ENCODE assay signal across 13 mouse cellular contexts in the genomic region with DNA sequence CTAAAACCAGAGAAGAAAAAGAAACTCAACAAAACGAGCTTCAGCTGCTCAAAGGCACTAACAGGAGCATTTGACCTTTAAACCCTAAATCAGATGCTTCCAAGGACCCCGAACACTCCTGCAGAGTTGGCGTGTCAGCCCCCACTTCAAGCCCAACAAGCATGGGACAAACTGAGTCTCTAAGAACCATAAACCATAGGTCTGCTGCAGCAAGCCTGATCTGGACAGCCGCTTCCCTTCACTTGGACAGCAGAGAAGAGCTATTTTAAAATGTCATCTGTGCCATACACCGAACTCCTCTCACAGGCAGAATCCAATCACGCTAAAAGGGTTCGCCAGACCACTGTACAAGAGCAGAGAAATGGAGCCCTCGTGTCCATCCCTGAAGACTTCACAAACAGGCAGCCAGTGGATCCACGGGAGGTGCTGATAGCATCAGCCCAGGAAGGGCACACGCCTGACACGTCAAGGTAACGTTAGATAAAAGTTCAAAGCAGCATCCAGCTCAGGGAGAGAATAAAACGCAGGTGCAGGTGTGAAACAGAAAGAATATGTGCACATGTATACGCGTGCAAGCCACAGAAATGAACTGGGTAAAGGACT. TPM values are rescaled to one million over a fixed set of nuclear protein-coding genes. Genes with fewer than 3 reads are reported as not detected.
A peak's percentile ranks its signal among the peaks of the same experiment; 100 is the strongest.
DNase-seq lines count a peak whose midpoint lies in the region; ATAC-seq and TF ChIP-seq lines count a peak whose summit lies in the region.
"Had no signal": no experiment of that assay in that cellular context is flagged by ENCODE, and none has a peak within 500 bp of the region (broad histone marks: within the 10 kb centered on the region; RNA-seq: fewer than 3 reads in every experiment).

No protein-coding gene starts in this region.

- H3K4me2 ChIP-seq in heart, embryonic 15.5 days = peak overlapping the region; percentile 3; the same call in 1 of the 2 replicates

- no peak overlapping the region for H3K9ac ChIP-seq in heart, embryonic 15.5 days

- ATAC-seq in CD4-positive, CD25-positive, alpha-beta regulatory T cell, adult 4 months = no peak
- no peak for ATAC-seq in heart, embryonic 15.5 days (replicated peaks; ENCODE audit: insufficient number of reproducible peaks, insufficient read depth, low FRiP score, low read depth)
- ATAC-seq: Patski had no signal

- no peaks in the 10 kb centered on the region for H3K9me3 ChIP-seq in heart, embryonic 15.5 days (replicated peaks)
- no peaks in the 10 kb centered on the region for H3K9me3 ChIP-seq in heart, embryonic 10.5 days
- H3K9me3 ChIP-seq: limb, embryonic 10.5 days had no signal

- H3K4me3 ChIP-seq in heart, embryonic 15.5 days = no peak overlapping the region
- H3K4me3 ChIP-seq in heart, embryonic 10.5 days = no peak overlapping the region
- H3K4me3 ChIP-seq in thymus, adult 2 months (ENCODE audit: control insufficient read depth, insufficient read depth, low read length) = no peak overlapping the region
- H3K4me3 ChIP-seq: heart, adult 2 months; limb, embryonic 10.5 days had no signal

- peaks cover 34% of the 10 kb centered on the region for H3K4me1 ChIP-seq in heart, embryonic 15.5 days (replicated peaks)
- H3K4me1 ChIP-seq in heart, embryonic 10.5 days = peaks cover 30% of the 10 kb centered on the region
- peaks cover 20% of the 10 kb centered on the region for H3K4me1 ChIP-seq in thymus, adult 2 months (replicated peaks; ENCODE audit: control insufficient read depth, insufficient read depth, low read length)

- no peak for TF ChIP-seq CTCF in thymus, adult 2 months (IDR thresholded peaks at IDR 0.05; ENCODE audit: borderline replicate concordance, control insufficient read depth, extremely low read depth, insufficient read depth, low read length, poor library complexity)

- peak; percentile 35 for DNase-seq in CD4-positive, CD25-positive, alpha-beta regulatory T cell, adult 2 months (ENCODE audit: low read depth, low spot score)
- no peak for DNase-seq in heart, embryonic 10.5 days (ENCODE audit: low spot score)
- peak; percentile 6 for DNase-seq in thymus, adult 2 months
- no peak for DNase-seq in thymus, postnatal 10 days (ENCODE audit: low spot score in 2 of 2)
- peak; percentile 9 for DNase-seq in thymus, postnatal 4 days
- no peak for DNase-seq in right cerebral cortex, adult 18-20 months
- DNase-seq: right cerebral cortex, postnatal 4 days had no signal

- no peak for TF ChIP-seq POLR2A in thymus, adult 2 months (IDR thresholded peaks at IDR 0.05; ENCODE audit: control insufficient read depth, extremely low read depth, insufficient read depth, low read length, poor library complexity)

- WGBS in heart, embryonic 15.5 days = 48% methylated on average over 15 of the region's 15 CpGs
- 47% methylated on average over 15 of the region's 15 CpGs for WGBS in heart, embryonic 10.5 days
- WGBS in thymus, adult 2 months = 48% methylated on average over 15 of the region's 15 CpGs

- H3K36me3 ChIP-seq in heart, embryonic 15.5 days = peaks cover 7% of the 10 kb centered on the region; the same call in 1 of the 2 replicates
- peaks cover 16% of the 10 kb centered on the region for H3K36me3 ChIP-seq in heart, embryonic 10.5 days
- no peaks in the 10 kb centered on the region for H3K36me3 ChIP-seq in thymus, adult 2 months (ENCODE audit: control insufficient read depth, insufficient read depth, low read length)

- no peak overlapping the region; the same call in 1 of the 2 replicates for H3K27ac ChIP-seq in heart, embryonic 15.5 days
- no peak overlapping the region for H3K27ac ChIP-seq in heart, embryonic 10.5 days
- H3K27ac ChIP-seq in thymus, adult 2 months (ENCODE audit: control insufficient read depth, insufficient read depth, low read length) = no peak overlapping the region
- H3K27ac ChIP-seq: heart, adult 2 months; kidney, postnatal 0 days; limb, embryonic 10.5 days had no signal

- no peaks in the 10 kb centered on the region for H3K27me3 ChIP-seq in heart, embryonic 15.5 days
- H3K27me3 ChIP-seq in heart, embryonic 10.5 days (ENCODE audit: insufficient read depth, poor library complexity, severe bottlenecking) = no peaks in the 10 kb centered on the region
- no peaks in the 10 kb centered on the region for H3K27me3 ChIP-seq in thymus, adult 2 months (ENCODE audit: control insufficient read depth, insufficient read depth, low read length)
- H3K27me3 ChIP-seq: Patski had no signal

RNA-seq across cellular contexts. Expression of a gene that starts 3.3 kb away (rescaled TPM):
- polyA plus RNA-seq in CD4-positive, CD25-positive, alpha-beta regulatory T cell, adult 4 months (2017; shearing (Covaris generic)) = 10 to 100 TPM; 33.1 to 37.4 TPM
- polyA plus RNA-seq in heart, embryonic 15.5 days (2015; fragmentation: Nextera tagmentation; extraction: Ambion mirVana) = 49.4 and 51.5 TPM in 2 replicates
- 52.1 and 57.9 TPM in 2 replicates for polyA plus RNA-seq in heart, embryonic 10.5 days (2016; fragmentation: Nextera tagmentation; extraction: Ambion mirVana)
- 101 and 112 TPM in 2 replicates for polyA plus RNA-seq in thymus, adult 2 months (2012; rRNA removed)

RNA-seq across cellular contexts. Expression of a gene that starts 27.5 kb away (rescaled TPM):
- polyA plus RNA-seq in CD4-positive, CD25-positive, alpha-beta regulatory T cell, adult 4 months (2017; shearing (Covaris generic)) = 10 to 100 TPM; 57.1 to 87.8 TPM
- polyA plus RNA-seq in heart, embryonic 15.5 days (2015; fragmentation: Nextera tagmentation; extraction: Ambion mirVana) = 64.7 and 73.1 TPM in 2 replicates
- polyA plus RNA-seq in heart, embryonic 10.5 days (2016; fragmentation: Nextera tagmentation; extraction: Ambion mirVana) = 96.4 and 110 TPM in 2 replicates
- 67.4 and 98.3 TPM in 2 replicates for polyA plus RNA-seq in thymus, adult 2 months (2012; rRNA removed)

RNA-seq across cellular contexts. Expression of a gene that starts 27.7 kb away (rescaled TPM):
- polyA plus RNA-seq in CD4-positive, CD25-positive, alpha-beta regulatory T cell, adult 4 months (2017; shearing (Covaris generic)) = 10 to 100 TPM; 17.3 to 18.3 TPM
- 11.1 and 11.3 TPM in 2 replicates for polyA plus RNA-seq in heart, embryonic 15.5 days (2015; fragmentation: Nextera tagmentation; extraction: Ambion mirVana)
- 13.6 and 14.0 TPM in 2 replicates for polyA plus RNA-seq in heart, embryonic 10.5 days (2016; fragmentation: Nextera tagmentation; extraction: Ambion mirVana)
- 8.8 and 9.0 TPM in 2 replicates for polyA plus RNA-seq in thymus, adult 2 months (2012; rRNA removed)

Comparison
In these comparisons a context has a peak if more than half of its experiments do, and no peak if none do; other contexts are left out.
1. DNase-seq: peak in CD4-positive, CD25-positive, alpha-beta regulatory T cell, adult 2 months (single experiment), thymus, adult 2 months (single experiment) and thymus, postnatal 4 days (single experiment); none in heart, embryonic 10.5 days (single experiment), thymus, postnatal 10 days (0 of 2) and right cerebral cortex, adult 18-20 months (single experiment).